Mouse (Mus musculus): ENCODE data around the gene Sec16a. TPM values are rescaled to one million over a fixed set of nuclear protein-coding genes. Genes with fewer than 3 reads are reported as not detected.

The Sec16a gene
- polyA plus RNA-seq, 1 experiment from 2014 or later, result 49.4 TPM

- no peak for DNase-seq (ENCODE audit: low read depth, low spot score)
- in situ Hi-C loops (cut with MboI; ENCODE audit: low pct_unique_long_range_greater_than_20kb), result no loop called here
- ATAC-seq, result no peak
These were observed 40.3 kb upstream of the Sec16a start for GRCm38 (mm10) chr2:26485278-26485677.

GRCm38 (mm10) chr2:26484169-26484568, 39.2 kb upstream of the Sec16a start:
- ChIA-PET POLR2A (no interaction called here), CTCF (no interaction called here)
- H3K27me3 ChIP-seq, result no peaks in the 10 kb centered on the region
- ATAC-seq (no peak), DNase-seq (ENCODE audit: low read depth, low spot score) (no peak)
- TF ChIP-seq CTCF (IDR thresholded peaks at IDR 0.05), result no peak
- in situ Hi-C loops (cut with MboI; ENCODE audit: low pct_unique_long_range_greater_than_20kb), result no loop called here

More at GRCm38 (mm10) chr2:26485278-26485677, 40.3 kb upstream of the Sec16a start:
- no peaks in the 10 kb centered on the region for H3K27me3 ChIP-seq
- CTCF ChIA-PET, result no interaction called here
- POLR2A ChIA-PET, result no interaction called here
- no peak for TF ChIP-seq CTCF (IDR thresholded peaks at IDR 0.05)

- ChIA-PET POLR2A (interaction anchor here (0.6 to 2.0 kb wide), 5 partner anchors 10 to 37 kb away, joined by 3 to 19 read pairs (median 3); partner anchors contain the start of gene Notch1), CTCF (interaction anchor here (0.9 to 1.9 kb wide), 4 partner anchors 8 to 78 kb away, joined by 3 to 7 read pairs (median 4); no protein-coding TSS in a partner anchor)
- ATAC-seq (no peak), DNase-seq (ENCODE audit: low read depth, low spot score) (no peak)
- in situ Hi-C loops (cut with MboI; ENCODE audit: low pct_unique_long_range_greater_than_20kb), result no loop called here
- TF ChIP-seq CTCF (IDR thresholded peaks at IDR 0.05), result no peak
- H3K27me3 ChIP-seq, result no peaks in the 10 kb centered on the region
These were observed 38.3 kb upstream of the Sec16a start for GRCm38 (mm10) chr2:26483230-26483869.

GRCm38 (mm10) chr2:26482824-26483223, 37.8 kb upstream of the Sec16a start:
- ATAC-seq, result no peak
- CTCF ChIA-PET, result interaction anchor here (0.9 to 1.9 kb wide), 4 partner anchors 8 to 79 kb away, joined by 3 to 7 read pairs (median 4); no protein-coding TSS in a partner anchor
- no peaks in the 10 kb centered on the region for H3K27me3 ChIP-seq
- POLR2A ChIA-PET, result interaction anchor here (0.6 to 2.0 kb wide), 5 partner anchors 10 to 36 kb away, joined by 3 to 19 read pairs (median 3); partner anchors contain the start of gene Notch1
- no peak for TF ChIP-seq CTCF (IDR thresholded peaks at IDR 0.05)
- in situ Hi-C loops (cut with MboI; ENCODE audit: low pct_unique_long_range_greater_than_20kb), result no loop called here
- no peak for DNase-seq (ENCODE audit: low read depth, low spot score)

GRCm38 (mm10) chr2:26481724-26482495, 36.9 kb upstream of the Sec16a start:
- in situ Hi-C loops (cut with MboI; ENCODE audit: low pct_unique_long_range_greater_than_20kb), result no loop called here
- ChIA-PET POLR2A (interaction anchor here (2.0 kb wide), 1 partner anchor 17 kb away, joined by 19 read pairs; no protein-coding TSS in a partner anchor), CTCF (interaction anchor here (0.9 to 1.9 kb wide), 5 partner anchors 9 to 79 kb away, joined by 3 to 7 read pairs (median 4); no protein-coding TSS in a partner anchor)
- ATAC-seq (peak; percentile 58), DNase-seq (ENCODE audit: low read depth, low spot score) (peak; percentile 87)
- no peaks in the 10 kb centered on the region for H3K27me3 ChIP-seq
- TF ChIP-seq CTCF (IDR thresholded peaks at IDR 0.05), result no peak

GRCm38 (mm10) chr2:26480911-26481310, 35.9 kb upstream of the Sec16a start:
- POLR2A ChIA-PET, result no interaction called here
- in situ Hi-C loops (cut with MboI; ENCODE audit: low pct_unique_long_range_greater_than_20kb), result no loop called here
- no peak for TF ChIP-seq CTCF (IDR thresholded peaks at IDR 0.05)
- CTCF ChIA-PET, result interaction anchor here (0.9 to 1.2 kb wide), 4 partner anchors 31 to 80 kb away, joined by 3 to 5 read pairs (median 4); no protein-coding TSS in a partner anchor
- ATAC-seq, result no peak
- no peak for DNase-seq (ENCODE audit: low read depth, low spot score)
- H3K27me3 ChIP-seq, result no peaks in the 10 kb centered on the region

- ChIA-PET POLR2A (no interaction called here), CTCF (no interaction called here)
- DNase-seq (ENCODE audit: low read depth, low spot score) (no peak), ATAC-seq (no peak)
- in situ Hi-C loops (cut with MboI; ENCODE audit: low pct_unique_long_range_greater_than_20kb), result no loop called here
- H3K27me3 ChIP-seq, result no peaks in the 10 kb centered on the region
- no peak for TF ChIP-seq CTCF (IDR thresholded peaks at IDR 0.05)
These were observed 33.7 kb upstream of the Sec16a start for GRCm38 (mm10) chr2:26478685-26479205.

GRCm38 (mm10) chr2:26477911-26478310, 32.9 kb upstream of the Sec16a start:
- DNase-seq (ENCODE audit: low read depth, low spot score), result no peak
- TF ChIP-seq CTCF (IDR thresholded peaks at IDR 0.05), result no peak
- ChIA-PET POLR2A (no interaction called here), CTCF (no interaction called here)
- ATAC-seq, result no peak
- no peaks in the 10 kb centered on the region for H3K27me3 ChIP-seq
- in situ Hi-C loops (cut with MboI; ENCODE audit: low pct_unique_long_range_greater_than_20kb), result no loop called here

- no peak for ATAC-seq
- in situ Hi-C loops (cut with MboI; ENCODE audit: low pct_unique_long_range_greater_than_20kb), result no loop called here
- no peak for DNase-seq (ENCODE audit: low read depth, low spot score)
- CTCF ChIA-PET, result interaction anchor here (0.9 to 2.5 kb wide), 2 partner anchors 20 to 86 kb away, joined by 3 to 11 read pairs; no protein-coding TSS in a partner anchor
- POLR2A ChIA-PET, result no interaction called here
- no peaks in the 10 kb centered on the region for H3K27me3 ChIP-seq
- TF ChIP-seq CTCF (IDR thresholded peaks at IDR 0.05), result no peak
These were observed 30.8 kb upstream of the Sec16a start for GRCm38 (mm10) chr2:26475505-26476430.

Data from Patski (cell line).